Mouse (Mus musculus) stomach, embryonic 15.5 days (tissue): Measurements from ENCODE around the gene 1700018B08Rik. TPM values are rescaled to one million over a fixed set of nuclear protein-coding genes. Genes with fewer than 3 reads are reported as not detected.

Source experiments
- ATAC-seq: fragments of 200-750 bp; cut with Nextera tagmentation; 2 replicates; pipeline ENCODE4 v1.8.0; 2017; ENCODE audit warnings: low read depth, moderate number of reproducible peaks, moderate TSS enrichment; ENCODE audit not compliant: insufficient read depth, low FRiP score
- H3K27ac ChIP-seq: fragments of 300-500 bp; sonication (generic); 2 replicates; pipeline ENCODE4 v1.5.1; 2015; ENCODE audit warnings: mild to moderate bottlenecking, inconsistent platforms
- H3K27me3 ChIP-seq: fragments of 300-500 bp; sonication (generic); replicated peaks from 2 replicates; pipeline ENCODE4 v1.6.1; 2015; ENCODE audit warnings: inconsistent platforms
- H3K36me3 ChIP-seq: fragments of 300-500 bp; sonication (generic); 2 replicates; pipeline ENCODE4 v1.6.1; 2015; ENCODE audit warnings: inconsistent platforms
- H3K4me1 ChIP-seq: fragments of 300-500 bp; sonication (generic); 2 replicates; pipeline ENCODE4 v1.6.1; 2015; ENCODE audit warnings: inconsistent platforms
- H3K4me2 ChIP-seq: fragments of 300-500 bp; sonication (generic); 2 replicates; pipeline ENCODE4 v1.6.1; 2015; ENCODE audit warnings: mild to moderate bottlenecking, inconsistent platforms
- H3K4me3 ChIP-seq: fragments of 300-500 bp; sonication (generic); replicated peaks from 2 replicates; pipeline ENCODE4 v1.5.1; 2015; ENCODE audit warnings: inconsistent platforms
- H3K9ac ChIP-seq: fragments of 300-500 bp; sonication (generic); 2 replicates; pipeline ENCODE4 v1.6.1; 2015; ENCODE audit warnings: inconsistent platforms
- H3K9me3 ChIP-seq: fragments of 300-500 bp; sonication (generic); 2 replicates; pipeline ENCODE4 v1.6.1; 2016; ENCODE audit warnings: inconsistent platforms
- WGBS: fragments of 180-500 bp; shearing (Covaris S2); methylation state at CpG from one replicate; pipeline ENCODE4 v1.1.7; 2015; 5-methylcytosine and 5-hydroxymethylcytosine counted together
- polyA plus RNA-seq: library from polyadenylated mRNA; unstranded; fragments of >200 nt; fragmentation: Nextera tagmentation; extraction: Ambion mirVana; gene quantifications from 2 replicates; pipeline ENCODE4 v1.2.1, GENCODE M21; 2015

1700018B08Rik gene
- polyA plus RNA-seq, 1 experiment from 2014 or later: not detected

- Histone ChIP-seq H3K4me2 (no peak overlapping the region), H3K9ac (no peak overlapping the region)
- 50% methylated on average over 23 of the region's 23 CpGs for WGBS
Measured at GRCm38 (mm10) chr8:121484072-121484782, 59.9 kb downstream of the 1700018B08Rik start.

More at GRCm38 (mm10) chr8:121484072-121484782, 59.9 kb downstream of the 1700018B08Rik start:
- ATAC-seq: no peak
- H3K4me3 ChIP-seq: no peak overlapping the region
- H3K27ac ChIP-seq: no peak overlapping the region
- H3K4me1 ChIP-seq: peaks cover 6% of the 10 kb centered on the region; the same call in 1 of the 2 replicates
- no peaks in the 10 kb centered on the region for H3K9me3 ChIP-seq
- no peaks in the 10 kb centered on the region for H3K36me3 ChIP-seq
- no peaks in the 10 kb centered on the region for H3K27me3 ChIP-seq

Other genes starting within 250 kb of the 1700018B08Rik start
- 15.8 and 16.3 TPM in 2 replicates for gene Fbxo31, start 34.5 kb upstream of the 1700018B08Rik start, polyA plus RNA-seq
- gene Map1lc3b, start 46.0 kb upstream of the 1700018B08Rik start, polyA plus RNA-seq: 179 and 217 TPM in 2 replicates
- 12.6 and 13.0 TPM in 2 replicates for gene Zcchc14, start 108.6 kb upstream of the 1700018B08Rik start, polyA plus RNA-seq
- gene Jph3, start 185.3 kb upstream of the 1700018B08Rik start, polyA plus RNA-seq: 3.9 and 4.6 TPM in 2 replicates